Mouse (Mus musculus) embryonic fibroblast, embryonic 13.5 days (primary cell): ENCODE results near the gene Msmp. TPM values are rescaled to one million over a fixed set of nuclear protein-coding genes. Genes with fewer than 3 reads are reported as not detected.
"Not testable (repeated sequence)": the region's sequence is repeated elsewhere in the genome, so short reads cannot be mapped to it uniquely, and the experiment has no call there.

Source experiments
- H3K27ac ChIP-seq: 2 replicates; pipeline ENCODE4 v1.5.1; 2012; ENCODE audit warnings: low read length, control low read depth, inconsistent platforms; ENCODE audit not compliant: insufficient read depth
- H3K4me1 ChIP-seq: 2 replicates; pipeline ENCODE4 v1.6.1; 2011; ENCODE audit warnings: low read length; ENCODE audit not compliant: control insufficient read depth, insufficient read depth
- H3K4me3 ChIP-seq: 2 replicates; pipeline ENCODE4 v1.5.1; 2011; ENCODE audit warnings: mild to moderate bottlenecking, control low read depth, low read length; ENCODE audit not compliant: insufficient read depth
- CTCF ChIP-seq: IDR thresholded peaks from 2 replicates; pipeline ENCODE4 v1.5.1; 2011; ENCODE audit warnings: mild to moderate bottlenecking, control low read depth, low read length, moderate library complexity, borderline replicate concordance; ENCODE audit not compliant: insufficient read depth
- POLR2A ChIP-seq: IDR thresholded peaks from 2 replicates; pipeline ENCODE4 v1.6.1; 2011; ENCODE audit warnings: low read depth, mild to moderate bottlenecking, control low read depth, low read length, moderate library complexity
- polyA plus RNA-seq: library from polyadenylated mRNA; stranded (reverse); fragments of >200 nt; gene quantifications from 2 replicates; pipeline ENCODE4 v1.2.4, GENCODE M21; 2011; ENCODE audit warnings: low read depth; ENCODE audit not compliant: missing spikeins, insufficient read length

Msmp gene
- polyA plus RNA-seq, 1 experiment: not detected

- H3K27ac ChIP-seq: no peak overlapping the region
- TF ChIP-seq CTCF (no peak), POLR2A (no peak)
These were observed 36.0 kb upstream of the Msmp start for GRCm38 (mm10) chr4:43620146-43620778.

GRCm38 (mm10) chr4:43613060-43613730 lies 28.9 kb upstream of the Msmp start:
- Histone ChIP-seq H3K27ac (no peak overlapping the region), H3K4me1 (no peaks in the 10 kb centered on the region), H3K4me3 (no peak overlapping the region)
- TF ChIP-seq POLR2A (no peak), CTCF (no peak)

More at GRCm38 (mm10) chr4:43620146-43620778, 36.0 kb upstream of the Msmp start:
- Histone ChIP-seq H3K4me3 (no peak overlapping the region), H3K4me1 (no peaks in the 10 kb centered on the region)

GRCm38 (mm10) chr4:43612534-43612933 lies 28.2 kb upstream of the Msmp start:
- TF ChIP-seq POLR2A (no peak), CTCF (no peak)
- Histone ChIP-seq H3K27ac (no peak overlapping the region), H3K4me1 (no peaks in the 10 kb centered on the region)

GRCm38 (mm10) chr4:43604751-43605685 lies 20.7 kb upstream of the Msmp start:
- H3K4me3 ChIP-seq: no peak overlapping the region
- H3K4me1 ChIP-seq: peaks cover 6% of the 10 kb centered on the region; the same call in 1 of the 2 replicates
- TF ChIP-seq POLR2A: no peak
- no peak for TF ChIP-seq CTCF
- H3K27ac ChIP-seq: no peak overlapping the region

More at GRCm38 (mm10) chr4:43612534-43612933, 28.2 kb upstream of the Msmp start:
- H3K4me3 ChIP-seq: no peak overlapping the region

- Histone ChIP-seq H3K4me3 (no peak overlapping the region), H3K27ac (no peak overlapping the region), H3K4me1 (peaks cover 6% of the 10 kb centered on the region; the same call in 1 of the 2 replicates)
- no peak for TF ChIP-seq POLR2A
- TF ChIP-seq CTCF: no peak
These were observed 19.8 kb upstream of the Msmp start for GRCm38 (mm10) chr4:43604099-43604498.

- H3K4me3 ChIP-seq: no peak overlapping the region
- TF ChIP-seq CTCF: no peak
- no peak for TF ChIP-seq POLR2A
These were observed 16.1 kb upstream of the Msmp start for GRCm38 (mm10) chr4:43600195-43600934.

GRCm38 (mm10) chr4:43598650-43599380 lies 14.5 kb upstream of the Msmp start:
- Histone ChIP-seq H3K4me1 (peaks cover 4% of the 10 kb centered on the region), H3K27ac (no peak overlapping the region), H3K4me3 (no peak overlapping the region)
- no peak for TF ChIP-seq POLR2A
- no peak for TF ChIP-seq CTCF

More at GRCm38 (mm10) chr4:43600195-43600934, 16.1 kb upstream of the Msmp start:
- Histone ChIP-seq H3K27ac (no peak overlapping the region), H3K4me1 (peaks cover 10% of the 10 kb centered on the region)

GRCm38 (mm10) chr4:43598200-43598599 lies 13.9 kb upstream of the Msmp start:
- peaks cover 4% of the 10 kb centered on the region for H3K4me1 ChIP-seq
- H3K27ac ChIP-seq: no peak overlapping the region
- no peak for TF ChIP-seq POLR2A
- TF ChIP-seq CTCF: no peak
- no peak overlapping the region for H3K4me3 ChIP-seq

- H3K4me3 ChIP-seq, H3K4me1 ChIP-seq, H3K27ac ChIP-seq: not testable (repeated sequence)
These were observed 12.3 kb upstream of the Msmp start for GRCm38 (mm10) chr4:43596597-43596996.
